Mouse (Mus musculus) neural tube, embryonic 11.5 days (tissue): Measurements from ENCODE around the gene Klhl8. TPM values are rescaled to one million over a fixed set of nuclear protein-coding genes. Genes with fewer than 3 reads are reported as not detected.
"Not testable (repeated sequence)": the region's sequence is repeated elsewhere in the genome, so short reads cannot be mapped to it uniquely, and the experiment has no call there.

Source experiments
- ATAC-seq: fragments of 200-750 bp; cut with Nextera tagmentation; 2 replicates; pipeline ENCODE4 v1.8.0; 2017; ENCODE audit warnings: moderate number of reproducible peaks, mild to moderate bottlenecking, moderate TSS enrichment, moderate library complexity; ENCODE audit not compliant: insufficient read depth, low FRiP score, low TSS enrichment
- DNase-seq: peaks from one replicate; pipeline ENCODE4 v3.0.0-alpha.2; 2015; ENCODE audit warnings: low spot score
- H3K27ac ChIP-seq: fragments of 300-500 bp; sonication (generic); 2 replicates; pipeline ENCODE4 v1.5.1; 2014; ENCODE audit warnings: low read depth, mild to moderate bottlenecking, low read length
- H3K27me3 ChIP-seq: fragments of 300-500 bp; sonication (generic); 2 replicates; pipeline ENCODE4 v1.6.1; 2014; ENCODE audit warnings: mild to moderate bottlenecking, low read length, mixed read lengths; ENCODE audit not compliant: control insufficient read depth, insufficient read depth
- H3K36me3 ChIP-seq: fragments of 300-500 bp; sonication (generic); 2 replicates; pipeline ENCODE4 v1.6.1; 2014; ENCODE audit warnings: mild to moderate bottlenecking, low read length, moderate library complexity, mixed read lengths; ENCODE audit not compliant: control insufficient read depth, insufficient read depth
- H3K4me1 ChIP-seq: fragments of 300-500 bp; sonication (generic); 2 replicates; pipeline ENCODE4 v1.6.1; 2014; ENCODE audit warnings: low read length, mixed read lengths; ENCODE audit not compliant: control insufficient read depth, insufficient read depth
- H3K4me2 ChIP-seq: fragments of 300-500 bp; sonication (generic); 2 replicates; pipeline ENCODE4 v1.6.1; 2014; ENCODE audit warnings: low read depth, mild to moderate bottlenecking, moderate library complexity
- H3K4me3 ChIP-seq: fragments of 300-500 bp; sonication (generic); 2 replicates; pipeline ENCODE4 v1.5.1; 2014; ENCODE audit warnings: low read depth, low read length
- H3K9ac ChIP-seq: fragments of 300-500 bp; sonication (generic); 2 replicates; pipeline ENCODE4 v1.6.1; 2014; ENCODE audit warnings: mild to moderate bottlenecking, low read length
- H3K9me3 ChIP-seq: fragments of 300-500 bp; sonication (generic); 2 replicates; pipeline ENCODE4 v1.6.1; 2016; ENCODE audit warnings: low read length; ENCODE audit not compliant: control insufficient read depth
- WGBS: fragments of 180-500 bp; shearing (Covaris S2); extraction: QIAGEN DNeasy Blood & Tissue Kit; methylation state at CpG from one replicate; pipeline ENCODE4 v1.1.7; 2014; 5-methylcytosine and 5-hydroxymethylcytosine counted together
- polyA plus RNA-seq: library from polyadenylated mRNA; unstranded; fragments of >200 nt; fragmentation: Nextera tagmentation; extraction: Ambion mirVana; gene quantifications from 2 replicates; pipeline ENCODE4 v1.2.1, GENCODE M21; 2014

Gene Klhl8
- polyA plus RNA-seq, 1 experiment from 2014 or later, result 17.3 TPM

GRCm38 (mm10) chr5:103936906-103937589 lies 26.0 kb upstream of the Klhl8 start:
- H3K36me3 ChIP-seq, result no peaks in the 10 kb centered on the region
- peaks cover 27% of the 10 kb centered on the region for H3K27me3 ChIP-seq
- no peak for ATAC-seq
- no peak overlapping the region for H3K27ac ChIP-seq
- peaks cover 10% of the 10 kb centered on the region; the same call in 1 of the 2 replicates for H3K4me1 ChIP-seq
- H3K9me3 ChIP-seq, result no peaks in the 10 kb centered on the region
- DNase-seq, result peak; percentile 54
- H3K4me2 ChIP-seq, result no peak overlapping the region
- no peak overlapping the region for H3K9ac ChIP-seq
- 54% methylated on average over 14 of the region's 14 CpGs for WGBS
- no peak overlapping the region for H3K4me3 ChIP-seq

GRCm38 (mm10) chr5:103931924-103932323 lies 20.9 kb upstream of the Klhl8 start:
- H3K27ac ChIP-seq, H3K9ac ChIP-seq, H3K4me1 ChIP-seq, DNase-seq, ATAC-seq, H3K4me3 ChIP-seq, H3K36me3 ChIP-seq, H3K4me2 ChIP-seq, H3K27me3 ChIP-seq, H3K9me3 ChIP-seq: not testable (repeated sequence)

GRCm38 (mm10) chr5:103930511-103930910 lies 19.5 kb upstream of the Klhl8 start:
- WGBS, result 79% methylated on average over 5 of the region's 5 CpGs

GRCm38 (mm10) chr5:103928196-103928550 lies 17.1 kb upstream of the Klhl8 start:
- Histone ChIP-seq H3K4me1 (no peaks in the 10 kb centered on the region), H3K4me2 (no peak overlapping the region), H3K4me3 (no peak overlapping the region), H3K27me3 (no peaks in the 10 kb centered on the region), H3K9ac (no peak overlapping the region), H3K9me3 (no peaks in the 10 kb centered on the region), H3K36me3 (no peaks in the 10 kb centered on the region), H3K27ac (no peak overlapping the region)
- no peak for DNase-seq
- 93% methylated on average over 7 of the region's 7 CpGs for WGBS
- no peak for ATAC-seq

More at GRCm38 (mm10) chr5:103930511-103930910, 19.5 kb upstream of the Klhl8 start:
- no peaks in the 10 kb centered on the region for H3K36me3 ChIP-seq
- DNase-seq (no peak), ATAC-seq (no peak)
- H3K9ac ChIP-seq, result no peak overlapping the region
- H3K4me3 ChIP-seq, result no peak overlapping the region
- H3K4me1 ChIP-seq, result no peaks in the 10 kb centered on the region
- peaks cover 3% of the 10 kb centered on the region; the same call in 1 of the 2 replicates for H3K27me3 ChIP-seq
- H3K4me2 ChIP-seq, result no peak overlapping the region
- no peak overlapping the region for H3K27ac ChIP-seq
- H3K9me3 ChIP-seq, result no peaks in the 10 kb centered on the region

- Histone ChIP-seq H3K27ac (no peak overlapping the region), H3K4me3 (no peak overlapping the region), H3K36me3 (no peaks in the 10 kb centered on the region), H3K4me2 (peak overlapping the region; percentile 8), H3K4me1 (no peaks in the 10 kb centered on the region), H3K9ac (no peak overlapping the region), H3K27me3 (no peaks in the 10 kb centered on the region), H3K9me3 (no peaks in the 10 kb centered on the region)
- ATAC-seq (peak; percentile 48; the same call in 1 of the 2 replicates), DNase-seq (peak; percentile 86)
- 29% methylated on average over 27 of the region's 27 CpGs for WGBS
Observed at GRCm38 (mm10) chr5:103927429-103928195, 16.6 kb upstream of the Klhl8 start.

GRCm38 (mm10) chr5:103926398-103926797 lies 15.3 kb upstream of the Klhl8 start:
- no peak overlapping the region for H3K4me3 ChIP-seq
- H3K9ac ChIP-seq, result no peak overlapping the region
- WGBS, result 66% methylated on average over 12 of the region's 12 CpGs
- no peaks in the 10 kb centered on the region for H3K36me3 ChIP-seq
- H3K27me3 ChIP-seq, result no peaks in the 10 kb centered on the region
- ATAC-seq (0 out of 2 replicates have a peak, but pooled peaks have one; percentile 13), DNase-seq (peak; percentile 42)
- no peaks in the 10 kb centered on the region for H3K4me1 ChIP-seq
- no peaks in the 10 kb centered on the region for H3K9me3 ChIP-seq
- H3K4me2 ChIP-seq, result no peak overlapping the region
- no peak overlapping the region for H3K27ac ChIP-seq

GRCm38 (mm10) chr5:103923755-103924154 lies 12.7 kb upstream of the Klhl8 start:
- Histone ChIP-seq H3K9me3 (no peaks in the 10 kb centered on the region), H3K4me2 (no peak overlapping the region), H3K4me1 (no peaks in the 10 kb centered on the region), H3K36me3 (no peaks in the 10 kb centered on the region), H3K4me3 (no peak overlapping the region), H3K27me3 (no peaks in the 10 kb centered on the region), H3K9ac (no peak overlapping the region), H3K27ac (no peak overlapping the region)
- no peak for ATAC-seq
- WGBS, result 93% methylated on average over 2 of the region's 2 CpGs
- DNase-seq, result no peak

GRCm38 (mm10) chr5:103923101-103923500 lies 12.0 kb upstream of the Klhl8 start:
- Histone ChIP-seq H3K4me3 (no peak overlapping the region), H3K27ac (no peak overlapping the region), H3K9me3 (no peaks in the 10 kb centered on the region), H3K4me2 (no peak overlapping the region), H3K4me1 (no peaks in the 10 kb centered on the region), H3K9ac (no peak overlapping the region), H3K27me3 (no peaks in the 10 kb centered on the region), H3K36me3 (no peaks in the 10 kb centered on the region)
- 82% methylated on average over 6 of the region's 6 CpGs for WGBS
- no peak for ATAC-seq
- no peak for DNase-seq

- no peak overlapping the region for H3K4me3 ChIP-seq
- ATAC-seq, result no peak
- H3K27me3 ChIP-seq, result no peaks in the 10 kb centered on the region
- no peaks in the 10 kb centered on the region for H3K4me1 ChIP-seq
- H3K9ac ChIP-seq, result no peak overlapping the region
- H3K9me3 ChIP-seq, result no peaks in the 10 kb centered on the region
- H3K4me2 ChIP-seq, result no peak overlapping the region
- no peak for DNase-seq
- no peak overlapping the region for H3K27ac ChIP-seq
- no peaks in the 10 kb centered on the region for H3K36me3 ChIP-seq
- 81% methylated on average over 5 of the region's 5 CpGs for WGBS
Observed at GRCm38 (mm10) chr5:103922436-103922835, 11.4 kb upstream of the Klhl8 start.
